Mouse (Mus musculus) thymus, adult 2 months (tissue): Measurements from ENCODE around the gene Adora2b.

Experiments
- CTCF ChIP-seq: fragments of 200-500 bp; IDR thresholded peaks from 2 replicates; pipeline ENCODE4 v1.5.1; 2012; ENCODE audit warnings: mild to moderate bottlenecking, control low read depth, low read length, moderate library complexity, borderline replicate concordance; ENCODE audit not compliant: control insufficient read depth, poor library complexity, insufficient read depth; ENCODE audit errors: extremely low read depth
- POLR2A ChIP-seq: fragments of 200-500 bp; IDR thresholded peaks from 2 replicates; pipeline ENCODE4 v1.6.1; 2012; ENCODE audit warnings: mild to moderate bottlenecking, low read length, control low read depth, moderate library complexity; ENCODE audit not compliant: control insufficient read depth, poor library complexity, insufficient read depth; ENCODE audit errors: extremely low read depth

GRCm38 (mm10) chr11:62224797-62225196, 24.0 kb upstream of the Adora2b start:
- TF ChIP-seq CTCF (no peak), POLR2A (no peak)
